ENCODE assay signal across 8 mouse cellular contexts in genomic region chr15:98181132-98181711, GRCm38 (mm10). TPM values are rescaled to one million over a fixed set of nuclear protein-coding genes. Genes with fewer than 3 reads are reported as not detected.
DNase-seq lines count a peak whose midpoint lies in the region; ATAC-seq and TF ChIP-seq lines count a peak whose summit lies in the region.

No protein-coding gene starts in this region.

- peak overlapping the region; percentile 34; the same call in 1 of the 2 replicates for H3K9ac ChIP-seq in heart, embryonic 11.5 days (ENCODE audit: low read depth, low read length)
- peak overlapping the region; percentile 54 for H3K9ac ChIP-seq in kidney, embryonic 16.5 days (replicated peaks; ENCODE audit: low read length)
- 0 out of 2 replicates have a peak overlapping the region, but pooled peaks have one; percentile 5 for H3K9ac ChIP-seq in liver, adult 2 months (ENCODE audit: low read depth, low read length)

- H3ac ChIP-seq in myocyte (ENCODE audit: control insufficient read depth, insufficient read length), result no peak overlapping the region

- WGBS in heart, embryonic 11.5 days (ENCODE audit: insufficient replicate concordance), result under 1% methylated on average over 30 of the region's 30 CpGs
- WGBS in kidney, embryonic 16.5 days, result under 1% methylated on average over 30 of the region's 30 CpGs
- WGBS in liver, adult 2 months, result under 1% methylated on average over 30 of the region's 30 CpGs

- H3K4me3 ChIP-seq in heart, embryonic 11.5 days (ENCODE audit: low read depth, low read length), result peak overlapping the region; percentile 41
- H3K4me3 ChIP-seq in kidney, embryonic 16.5 days (ENCODE audit: low read length), result peak overlapping the region; percentile 58
- H3K4me3 ChIP-seq in liver, adult 2 months (ENCODE audit: insufficient read depth, low read depth, low read length), result peak overlapping the region; percentile 67
- peak overlapping the region; percentile 15 for H3K4me3 ChIP-seq in myocyte

- H3K79me2 ChIP-seq in liver, adult 2 months (ENCODE audit: control insufficient read depth, insufficient read depth, low read length), result no peaks in the 10 kb centered on the region
- no peaks in the 10 kb centered on the region for H3K79me2 ChIP-seq in myocyte (ENCODE audit: control insufficient read depth, insufficient read depth)

- DNase-seq in B cell, adult 2 months, result peak; percentile 78 to 80
- DNase-seq in brain, adult 2 months (ENCODE audit: low read depth, low spot score), result peak; percentile 99
- DNase-seq in liver, adult 2 months (ENCODE audit: extremely low read depth, low read depth, low spot score), result peak; percentile 56
- DNase-seq in splenic B cell, adult 2 months (ENCODE audit: low read depth, low spot score), result peak; percentile 86

- peaks cover 6% of the 10 kb centered on the region; the same call in 1 of the 2 replicates for H3K4me1 ChIP-seq in heart, embryonic 11.5 days (ENCODE audit: control insufficient read depth, insufficient read depth, low read length)
- H3K4me1 ChIP-seq in kidney, embryonic 16.5 days (ENCODE audit: insufficient read depth, low read length), result peaks cover 18% of the 10 kb centered on the region
- H3K4me1 ChIP-seq in liver, adult 2 months (ENCODE audit: control insufficient read depth, insufficient read depth, low read length), result no peaks in the 10 kb centered on the region; the same call in 1 of the 2 replicates

- no peaks in the 10 kb centered on the region for H3K36me3 ChIP-seq in heart, embryonic 11.5 days (ENCODE audit: control insufficient read depth, insufficient read depth, low read length)
- no peaks in the 10 kb centered on the region for H3K36me3 ChIP-seq in kidney, embryonic 16.5 days (ENCODE audit: insufficient read depth, low read length)
- no peaks in the 10 kb centered on the region for H3K36me3 ChIP-seq in liver, adult 2 months (ENCODE audit: control insufficient read depth, insufficient read depth, low read length)
- no peaks in the 10 kb centered on the region for H3K36me3 ChIP-seq in myocyte (ENCODE audit: control insufficient read depth, insufficient read depth)
- H3K36me3 ChIP-seq in splenic B cell, adult 2 months (ENCODE audit: control insufficient read depth, insufficient read depth, low read length, poor library complexity, severe bottlenecking), result no peaks in the 10 kb centered on the region

- peak overlapping the region; percentile 69 for H3K4me2 ChIP-seq in heart, embryonic 11.5 days
- H3K4me2 ChIP-seq in kidney, embryonic 16.5 days (replicated peaks; ENCODE audit: low read depth, low read length), result peak overlapping the region; percentile 81
- H3K4me2 ChIP-seq in myocyte (ENCODE audit: low read depth), result peak overlapping the region; percentile 90

- no peak for TF ChIP-seq POLR2A in liver, adult 2 months (IDR thresholded peaks at IDR 0.05; ENCODE audit: extremely low read depth, insufficient read depth, low read length)
- no peak for TF ChIP-seq POLR2A in myocyte (IDR thresholded peaks at IDR 0.05; ENCODE audit: insufficient read length, low read depth)

- TF ChIP-seq CTCF in liver, adult 2 months (IDR thresholded peaks at IDR 0.05; ENCODE audit: low read depth, low read length), result peak; percentile 81

- no peaks in the 10 kb centered on the region for H3K27me3 ChIP-seq in heart, embryonic 11.5 days (ENCODE audit: control insufficient read depth, insufficient read depth, low read length)
- peaks cover 5% of the 10 kb centered on the region; the same call in 1 of the 2 replicates for H3K27me3 ChIP-seq in kidney, embryonic 16.5 days (ENCODE audit: insufficient read depth, low read length)
- H3K27me3 ChIP-seq in liver, adult 2 months (ENCODE audit: control insufficient read depth, insufficient read depth, low read length), result no peaks in the 10 kb centered on the region
- H3K27me3 ChIP-seq in myocyte (ENCODE audit: control insufficient read depth, insufficient read depth, insufficient read length), result peaks cover 16% of the 10 kb centered on the region
- H3K27me3 ChIP-seq in splenic B cell, adult 2 months (ENCODE audit: control insufficient read depth, insufficient read depth, low read length, poor library complexity, severe bottlenecking), result no peaks in the 10 kb centered on the region

- H3K9me3 ChIP-seq in heart, embryonic 11.5 days (replicated peaks; ENCODE audit: control insufficient read depth, low read length), result no peaks in the 10 kb centered on the region
- no peaks in the 10 kb centered on the region for H3K9me3 ChIP-seq in kidney, embryonic 16.5 days (ENCODE audit: low read length)

- peak; percentile 94 for ATAC-seq in erythroblast, adult 5-6 weeks (replicated peaks; ENCODE audit: low FRiP score, poor library complexity, severe bottlenecking)
- peak; percentile 95 for ATAC-seq in heart, embryonic 11.5 days (replicated peaks; ENCODE audit: insufficient number of reproducible peaks, low FRiP score, low TSS enrichment)
- peak; percentile 98 for ATAC-seq in kidney, embryonic 16.5 days (ENCODE audit: low FRiP score, low TSS enrichment)

- H3K27ac ChIP-seq in heart, embryonic 11.5 days (ENCODE audit: low read depth, low read length), result peak overlapping the region; percentile 75
- H3K27ac ChIP-seq in kidney, embryonic 16.5 days (ENCODE audit: low read length), result peak overlapping the region; percentile 75
- no peak overlapping the region for H3K27ac ChIP-seq in liver, adult 2 months (replicated peaks; ENCODE audit: insufficient read depth, low read depth, low read length)

TF ChIP-seq in myocyte, 11 proteins besides CTCF, POLR2A, EP300 and RAD21:
- peak in 1 of 3 experiments; percentile 27 for TF ChIP-seq MYOG (IDR thresholded peaks at IDR 0.05; ENCODE audit: control insufficient read depth in 1 of 3, insufficient read depth in 1 of 3, insufficient read length in 2 of 3, low read depth in 2 of 3)
- no peak for TF ChIP-seq REST (IDR thresholded peaks at IDR 0.05; ENCODE audit: insufficient read depth, insufficient read length)
- TF ChIP-seq MYOD1 (IDR thresholded peaks at IDR 0.05; ENCODE audit: control insufficient read depth in 1 of 3, insufficient read length in 2 of 3, low read depth in 2 of 3), result peak in 1 of 3 experiments; percentile 51
- 0 out of 2 replicates have a peak, but pooled peaks have one; percentile 32 for TF ChIP-seq CEBPB (IDR thresholded peaks at IDR 0.05; ENCODE audit: insufficient read depth, poor library complexity, severe bottlenecking)
TF ChIP-seq in myocyte: peak in this region for 3.

RNA-seq across cellular contexts. Expression of gene Olfr288, which starts 14.1 kb away (rescaled TPM):
- total RNA-seq in erythroblast, adult 5-6 weeks (2015; ENCODE audit: low replicate concordance), result not detected in 2 replicates
- total RNA-seq in erythroblast, adult 5-6 weeks (2017; ENCODE audit: low replicate concordance), result not detected in 2 replicates
- not detected in 2 replicates for polyA plus RNA-seq in heart, embryonic 11.5 days (2014; fragmentation: Nextera tagmentation; extraction: Ambion mirVana)
- polyA plus RNA-seq in kidney, embryonic 16.5 days (2015; fragmentation: Nextera tagmentation; extraction: Ambion mirVana), result not detected in 2 replicates
- total RNA-seq in liver, adult 2 months (2014; rRNA removed), result not detected in 2 replicates
- polyA plus RNA-seq in liver, adult 2 months (2012; rRNA removed), result not detected in 2 replicates
- polyA plus RNA-seq in myocyte (2012; fragmentation: generic; extraction: Trizol), result not detected

RNA-seq across cellular contexts. Expression of gene Ccdc184, which starts 14.3 kb away (rescaled TPM):
- total RNA-seq in erythroblast, adult 5-6 weeks (2015; ENCODE audit: low replicate concordance), result not detected in 2 replicates
- total RNA-seq in erythroblast, adult 5-6 weeks (2017; ENCODE audit: low replicate concordance), result not detected in 2 replicates
- 1.2 and 1.3 TPM in 2 replicates for polyA plus RNA-seq in heart, embryonic 11.5 days (2014; fragmentation: Nextera tagmentation; extraction: Ambion mirVana)
- polyA plus RNA-seq in kidney, embryonic 16.5 days (2015; fragmentation: Nextera tagmentation; extraction: Ambion mirVana), result 1.8 and 2.1 TPM in 2 replicates
- not detected in 2 replicates for total RNA-seq in liver, adult 2 months (2014; rRNA removed)
- polyA plus RNA-seq in liver, adult 2 months (2012; rRNA removed), result not detected in 2 replicates
- polyA plus RNA-seq in myocyte (2012; fragmentation: generic; extraction: Trizol), result 0.05 TPM

RNA-seq across cellular contexts. Expression of gene Asb8, which starts 15.8 kb away (rescaled TPM):
- total RNA-seq in erythroblast, adult 5-6 weeks (2015; ENCODE audit: low replicate concordance), result 11.3 and 11.7 TPM in 2 replicates
- 7.7 and 11.2 TPM in 2 replicates for total RNA-seq in erythroblast, adult 5-6 weeks (2017; ENCODE audit: low replicate concordance)
- 81.7 and 86.7 TPM in 2 replicates for polyA plus RNA-seq in heart, embryonic 11.5 days (2014; fragmentation: Nextera tagmentation; extraction: Ambion mirVana)
- polyA plus RNA-seq in kidney, embryonic 16.5 days (2015; fragmentation: Nextera tagmentation; extraction: Ambion mirVana), result 59.6 and 60.2 TPM in 2 replicates
- 10.8 and 15.4 TPM in 2 replicates for total RNA-seq in liver, adult 2 months (2014; rRNA removed)
- 26.9 and 32.9 TPM in 2 replicates for polyA plus RNA-seq in liver, adult 2 months (2012; rRNA removed)
- 50.3 TPM for polyA plus RNA-seq in myocyte (2012; fragmentation: generic; extraction: Trizol)

RNA-seq across cellular contexts. Expression of gene Gm44579, which starts 39.6 kb away (rescaled TPM):
- total RNA-seq in erythroblast, adult 5-6 weeks (2015; ENCODE audit: low replicate concordance), result not detected in 2 replicates
- not detected in 2 replicates for total RNA-seq in erythroblast, adult 5-6 weeks (2017; ENCODE audit: low replicate concordance)
- not detected in 2 replicates for polyA plus RNA-seq in heart, embryonic 11.5 days (2014; fragmentation: Nextera tagmentation; extraction: Ambion mirVana)
- not detected in 2 replicates for polyA plus RNA-seq in kidney, embryonic 16.5 days (2015; fragmentation: Nextera tagmentation; extraction: Ambion mirVana)
- total RNA-seq in liver, adult 2 months (2014; rRNA removed), result not detected in 2 replicates
- polyA plus RNA-seq in liver, adult 2 months (2012; rRNA removed), result not detected in 2 replicates
- not detected for polyA plus RNA-seq in myocyte (2012; fragmentation: generic; extraction: Trizol)

RNA-seq across cellular contexts. Expression of gene Olfr287, which starts 39.6 kb away (rescaled TPM):
- total RNA-seq in erythroblast, adult 5-6 weeks (2015; ENCODE audit: low replicate concordance), result not detected in 2 replicates
- not detected in 2 replicates for total RNA-seq in erythroblast, adult 5-6 weeks (2017; ENCODE audit: low replicate concordance)
- polyA plus RNA-seq in heart, embryonic 11.5 days (2014; fragmentation: Nextera tagmentation; extraction: Ambion mirVana), result not detected in 2 replicates
- polyA plus RNA-seq in kidney, embryonic 16.5 days (2015; fragmentation: Nextera tagmentation; extraction: Ambion mirVana), result not detected in 2 replicates
- total RNA-seq in liver, adult 2 months (2014; rRNA removed), result not detected in 2 replicates
- not detected in 2 replicates for polyA plus RNA-seq in liver, adult 2 months (2012; rRNA removed)
- polyA plus RNA-seq in myocyte (2012; fragmentation: generic; extraction: Trizol), result not detected

Comparison
In these comparisons a context has a peak if more than half of its experiments do, and no peak if none do; other contexts are left out.
1. H3K4me3 ChIP-seq: peak in every context shown above with its lines; median percentile 67 in liver, adult 2 months; 58 in kidney, embryonic 16.5 days; 41 in heart, embryonic 11.5 days; 15 in myocyte.